Mouse (Mus musculus): ENCODE results near the gene Cyp27b1.
"Not testable (repeated sequence)": the region's sequence is repeated elsewhere in the genome, so short reads cannot be mapped to it uniquely, and the experiment has no call there.

Cyp27b1 gene

DNA sequence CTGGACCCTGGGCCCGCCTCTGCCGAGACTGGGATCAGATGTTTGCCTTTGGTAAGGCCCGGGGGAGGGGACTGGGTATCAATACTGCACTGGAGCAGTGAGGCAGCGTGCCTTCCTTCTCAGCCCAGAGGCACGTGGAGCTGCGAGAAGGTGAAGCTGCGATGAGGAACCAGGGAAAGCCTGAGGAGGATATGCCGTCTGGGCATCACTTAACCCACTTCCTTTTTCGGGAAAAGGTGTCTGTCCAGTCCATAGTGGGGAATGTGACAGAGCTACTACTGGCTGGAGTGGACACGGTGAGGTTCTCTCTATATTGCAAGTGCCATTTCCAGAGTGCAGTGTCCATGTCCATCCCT lies 2.0 kb downstream of the Cyp27b1 start:
- DNase-seq: no peak

DNA sequence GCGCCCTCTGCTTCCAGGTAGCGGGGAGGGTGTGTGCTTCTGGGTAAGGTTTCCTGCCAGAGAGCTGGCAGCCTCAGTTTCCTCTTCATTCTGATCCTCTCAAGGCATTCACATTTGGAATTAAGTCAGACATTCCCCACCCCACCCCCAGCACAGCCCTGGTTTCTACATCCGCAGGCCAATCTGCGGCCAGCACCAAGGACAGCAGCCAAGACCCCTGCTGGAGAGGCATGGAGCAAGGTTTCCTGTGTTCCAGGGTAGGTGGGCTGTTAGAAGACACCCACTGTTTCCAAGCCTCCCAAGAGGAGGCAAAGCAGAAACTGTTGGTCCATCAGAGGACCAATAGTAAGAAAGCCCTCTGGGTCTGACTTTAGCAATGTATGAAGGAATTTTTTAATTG lies 6.6 kb downstream of the Cyp27b1 start:
- no peak for DNase-seq

DNA sequence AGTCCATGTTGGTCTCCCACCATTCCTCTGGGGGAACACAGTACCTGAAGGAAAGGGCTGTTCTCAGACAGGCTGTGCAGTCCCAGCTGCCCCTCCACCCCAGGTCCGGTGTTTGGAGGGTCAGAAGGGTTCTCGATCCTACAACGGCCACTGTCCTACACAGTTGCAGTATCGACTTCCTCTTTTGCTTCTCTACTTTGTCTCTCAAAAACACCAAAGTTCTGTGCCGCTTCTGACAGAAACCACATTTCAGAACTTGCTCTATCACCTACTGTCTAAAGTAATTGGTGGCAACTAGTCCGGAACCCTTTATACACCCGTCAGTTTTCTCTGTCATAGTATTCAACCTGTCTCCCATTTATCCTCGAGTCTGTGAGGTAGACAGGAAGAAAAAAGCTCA lies 7.4 kb downstream of the Cyp27b1 start:
- no peak for DNase-seq

DNA sequence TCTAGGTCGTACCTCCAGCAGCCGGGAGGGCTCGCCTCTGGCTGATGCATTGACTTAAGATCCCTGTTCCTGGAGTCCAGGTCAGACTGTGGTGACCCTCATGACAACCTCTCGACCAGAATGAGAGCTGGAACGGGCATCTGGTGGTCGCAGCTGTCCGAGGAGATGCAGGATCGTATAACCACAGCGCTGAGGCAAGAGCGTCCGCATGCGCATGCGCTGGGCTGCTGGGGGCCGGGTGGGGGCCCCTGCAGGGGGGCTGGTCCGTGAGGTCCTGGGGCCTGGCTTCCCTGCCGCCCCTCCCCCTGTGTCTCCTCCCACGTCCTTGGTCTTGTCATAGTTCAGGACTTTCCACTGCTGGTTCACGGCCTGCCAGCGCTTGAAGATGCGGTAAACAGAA lies 8.4 kb downstream of the Cyp27b1 start:
- no peak for DNase-seq

DNA sequence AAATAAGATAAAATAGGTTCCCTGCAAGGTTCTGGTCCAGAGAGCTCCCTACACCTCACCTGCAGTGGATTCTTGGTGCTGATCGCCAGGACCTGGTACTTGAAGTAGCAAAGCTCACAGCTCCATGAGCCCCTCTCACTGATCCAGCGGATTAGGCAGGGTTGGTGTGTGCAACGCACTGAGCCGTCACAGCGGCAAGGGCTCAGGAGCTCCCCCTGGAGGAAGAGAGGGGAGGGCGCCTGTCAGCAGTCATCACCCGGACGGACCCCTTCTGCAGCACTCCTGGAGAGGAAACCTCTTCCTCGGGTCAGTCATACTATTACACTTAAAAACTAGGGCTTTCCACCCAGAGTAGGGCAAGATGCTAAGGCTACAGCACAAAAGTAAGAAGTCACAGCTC lies 10.1 kb downstream of the Cyp27b1 start:
- DNase-seq: peak; percentile 67

DNA sequence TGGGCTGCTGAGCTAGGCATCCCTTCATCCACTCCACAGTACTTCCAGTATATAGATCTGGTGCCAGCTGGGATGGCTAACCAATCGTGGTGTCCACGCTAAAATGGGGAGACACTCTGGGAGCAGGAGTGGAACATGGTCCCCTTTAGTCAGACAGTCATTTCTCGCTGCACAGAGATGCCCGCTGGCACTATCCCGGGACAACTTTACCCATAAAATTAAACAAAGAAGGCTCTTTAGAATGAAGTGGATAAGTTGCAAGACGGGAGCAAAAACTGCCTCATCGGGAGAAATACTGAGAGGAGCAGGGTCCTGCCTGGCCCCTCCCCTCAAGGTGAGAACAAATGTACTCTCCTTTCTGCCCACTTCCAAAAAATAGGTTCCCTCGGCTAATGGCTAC lies 10.7 kb downstream of the Cyp27b1 start:
- no peak for DNase-seq

DNA sequence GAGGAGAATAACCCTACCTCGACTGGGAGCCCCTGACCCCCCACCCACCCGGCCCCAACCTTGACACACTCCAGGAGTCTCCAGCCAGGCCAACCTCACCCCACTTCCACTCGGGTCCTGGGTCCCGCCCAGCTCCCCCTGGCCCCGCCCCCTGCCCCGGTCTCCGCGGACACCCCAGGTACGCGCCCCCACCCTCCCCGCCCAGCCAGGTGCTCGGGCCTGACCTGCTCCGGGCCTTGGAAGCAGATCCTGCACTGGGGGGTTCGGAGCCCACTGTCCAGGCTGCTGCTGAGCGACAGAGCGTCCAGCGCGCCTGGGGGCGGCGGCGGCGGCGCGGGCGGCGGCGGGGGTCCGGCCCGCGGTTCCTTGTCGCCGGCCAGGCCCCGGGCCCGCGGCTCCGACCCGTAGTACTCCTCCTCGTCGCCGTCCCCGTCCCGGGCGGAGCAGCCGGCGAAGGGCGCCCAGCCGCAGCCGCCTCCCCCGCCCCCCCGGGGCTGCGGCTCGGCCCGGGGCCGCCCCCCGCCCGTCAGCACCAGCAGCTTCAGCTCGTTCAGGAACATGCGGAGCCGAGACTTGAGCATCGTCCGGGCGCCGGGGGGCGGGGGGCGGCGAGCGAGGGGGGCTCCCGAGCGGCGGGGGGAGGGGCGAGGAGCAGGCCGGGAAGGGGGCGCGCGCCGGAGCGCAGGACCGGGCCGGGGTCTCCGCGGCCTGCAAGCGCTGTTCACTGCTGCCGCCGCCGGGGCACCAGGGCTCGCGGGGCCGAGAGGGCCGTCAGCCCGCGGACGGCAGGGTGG lies 11.3 kb downstream of the Cyp27b1 start:
- no peak for DNase-seq

DNA sequence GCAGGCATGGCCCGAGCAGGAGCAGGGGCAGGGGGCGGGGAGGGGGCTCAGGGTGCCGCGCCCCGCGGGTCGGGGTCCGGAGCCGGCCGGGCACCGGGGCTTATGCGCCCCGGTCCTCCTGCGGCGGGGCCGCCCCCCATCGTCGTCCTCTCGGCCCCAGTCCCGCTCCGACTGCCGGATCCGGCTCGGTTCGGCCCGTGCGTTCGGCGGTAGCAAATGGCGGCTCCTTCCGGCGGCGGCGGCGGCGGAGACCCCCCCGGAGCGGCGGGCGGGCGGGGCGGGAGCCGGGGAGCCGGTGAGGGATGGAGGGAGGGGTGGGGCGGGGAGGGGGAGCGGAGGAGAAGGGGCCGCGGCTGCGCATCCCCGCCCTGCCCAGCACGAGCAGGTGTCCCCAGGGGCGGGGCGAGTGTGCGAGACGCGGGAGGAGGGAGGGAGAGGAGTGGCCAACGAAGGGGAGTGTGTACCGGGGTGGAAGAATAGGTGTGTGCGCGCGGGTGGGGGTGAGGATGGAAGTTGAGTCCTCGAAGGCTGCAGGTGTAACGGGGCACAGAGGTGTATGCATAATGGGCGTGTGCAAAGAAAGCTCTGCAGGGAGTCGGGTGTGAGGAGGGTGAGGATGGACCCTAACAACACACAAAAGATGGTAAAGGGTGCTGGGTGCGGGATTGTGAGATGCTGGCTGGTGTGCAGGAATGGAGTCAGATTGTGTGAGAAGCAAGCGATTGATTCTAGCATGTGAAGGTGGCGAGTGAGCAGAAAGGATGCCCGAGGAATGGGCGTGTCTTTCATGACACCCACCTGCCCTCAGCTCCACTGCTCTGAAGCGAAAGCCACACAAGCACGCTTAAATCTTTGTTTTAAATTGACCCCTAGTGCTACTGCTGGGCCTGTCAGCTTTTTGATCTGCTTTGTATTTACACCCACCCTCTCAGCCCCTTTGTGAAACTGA lies 12.2 kb downstream of the Cyp27b1 start, which contains the start of gene March9:
Gene March9, minus strand, starts transcription at position 217 of the 949 bp plus-strand sequence.
- DNase-seq: peak; percentile 85

DNA sequence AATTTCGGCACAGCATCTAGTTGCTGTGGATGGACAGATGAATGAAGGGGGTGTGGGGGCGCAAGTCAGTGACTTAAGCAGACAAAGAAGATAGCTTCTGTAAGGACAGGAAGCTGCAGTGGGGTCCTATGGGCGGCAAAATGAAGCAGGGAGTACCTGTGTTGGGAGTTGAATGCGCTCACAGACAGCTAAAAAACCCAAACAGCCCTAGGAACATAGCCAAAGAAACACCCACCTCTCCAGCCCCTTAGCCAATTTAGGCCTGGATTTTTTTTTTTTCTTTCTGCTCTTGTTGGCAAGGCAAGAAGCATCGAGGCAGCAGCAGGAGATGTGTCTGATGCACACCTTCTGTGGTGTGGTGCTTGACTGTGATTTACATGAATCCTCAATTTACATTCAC lies 13.0 kb downstream of the Cyp27b1 start:
- no peak for DNase-seq

DNA sequence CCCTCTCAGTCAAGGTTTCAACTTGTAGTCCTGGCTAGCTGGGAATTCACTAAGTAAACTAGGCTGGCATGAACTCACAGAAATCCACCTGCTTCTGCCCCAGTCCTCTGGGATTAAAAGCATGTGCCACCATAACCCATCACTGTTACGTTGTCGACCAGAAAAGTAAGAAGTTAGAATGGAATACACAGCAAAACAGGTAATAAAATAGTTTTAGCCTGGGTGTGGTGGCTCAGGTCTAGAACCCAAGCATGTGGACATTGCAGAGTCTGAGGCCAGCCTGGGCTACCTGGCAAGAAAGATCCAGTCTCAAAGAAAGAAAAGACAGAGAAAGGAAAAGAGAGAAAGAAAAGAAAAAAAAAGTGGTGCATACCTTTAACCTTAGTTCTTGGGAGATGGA lies 13.5 kb downstream of the Cyp27b1 start:
- no peak for DNase-seq

DNA sequence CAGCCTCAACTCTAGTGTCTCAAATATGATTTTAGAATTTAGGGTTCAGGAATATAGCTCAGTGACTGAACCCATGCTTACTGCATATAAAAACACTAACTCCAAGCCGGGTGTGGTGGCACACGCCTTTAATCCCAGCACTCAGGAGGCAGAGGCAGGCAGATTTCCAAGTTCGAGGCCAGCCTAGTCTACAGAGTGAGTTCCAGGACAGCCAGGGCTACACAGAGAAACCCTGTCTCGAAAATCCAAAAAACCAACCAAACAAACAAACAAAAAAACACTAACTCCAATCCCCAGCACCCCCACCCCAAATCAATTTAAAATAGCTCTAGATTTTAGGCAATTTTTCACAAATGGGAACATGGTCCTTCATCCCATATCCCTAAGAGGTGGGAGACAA lies 14.1 kb downstream of the Cyp27b1 start:
- DNase-seq: not testable (repeated sequence)

DNA sequence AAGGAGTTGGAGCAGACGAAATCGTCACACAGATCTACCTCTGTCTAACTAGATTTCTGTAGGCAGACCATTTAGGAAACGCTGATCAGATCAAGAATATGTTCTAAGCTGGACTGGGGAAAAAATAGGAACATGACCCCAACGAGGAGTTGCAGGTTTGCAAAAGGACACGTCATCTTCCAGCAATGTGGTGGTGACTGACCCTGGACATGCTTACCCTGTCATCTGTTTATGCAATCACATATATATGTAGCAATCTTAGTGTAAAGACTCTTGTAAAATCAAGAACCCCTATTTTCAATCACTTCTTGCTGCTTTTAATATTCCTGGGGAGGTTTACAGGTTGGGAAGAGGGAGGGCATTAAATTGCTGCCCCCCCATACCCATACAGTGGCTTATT lies 14.5 kb downstream of the Cyp27b1 start:
- no peak for DNase-seq

DNA sequence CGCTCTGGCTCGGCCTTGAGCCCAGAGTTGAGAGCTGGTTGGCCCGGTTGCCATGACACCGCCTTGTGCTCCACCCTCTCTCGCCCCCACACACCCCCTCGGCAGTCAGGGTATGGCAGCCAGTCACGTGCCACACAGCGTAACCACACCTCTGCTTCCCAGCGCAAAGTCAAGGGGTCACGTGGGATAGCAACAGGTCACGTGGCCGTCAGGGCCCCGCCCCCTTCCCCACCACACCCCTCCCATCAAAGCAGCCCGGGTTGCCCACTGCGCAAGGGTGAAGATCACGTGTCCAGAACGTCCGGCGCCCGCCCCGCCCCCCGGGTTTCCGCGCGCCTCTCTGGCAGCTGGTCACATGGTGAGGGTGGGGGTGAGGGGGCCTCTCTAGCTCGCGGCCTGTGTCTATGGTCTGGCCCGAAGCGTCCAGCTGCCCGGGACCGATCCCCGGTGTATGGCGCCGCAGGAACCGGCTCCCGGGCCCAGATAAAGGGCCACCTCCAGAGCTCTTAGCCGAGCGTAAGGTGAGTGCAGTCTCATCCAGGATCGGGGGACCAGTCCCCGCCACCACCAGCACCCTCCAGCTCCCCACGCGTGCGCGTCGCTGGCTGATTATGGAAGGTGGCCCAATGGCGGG lies 15.3 kb downstream of the Cyp27b1 start, which contains the start of gene Cdk4:
Gene Cdk4, plus strand, starts transcription at position 296 of the 634 bp plus-strand sequence.
- peak; percentile 98 for DNase-seq

DNA sequence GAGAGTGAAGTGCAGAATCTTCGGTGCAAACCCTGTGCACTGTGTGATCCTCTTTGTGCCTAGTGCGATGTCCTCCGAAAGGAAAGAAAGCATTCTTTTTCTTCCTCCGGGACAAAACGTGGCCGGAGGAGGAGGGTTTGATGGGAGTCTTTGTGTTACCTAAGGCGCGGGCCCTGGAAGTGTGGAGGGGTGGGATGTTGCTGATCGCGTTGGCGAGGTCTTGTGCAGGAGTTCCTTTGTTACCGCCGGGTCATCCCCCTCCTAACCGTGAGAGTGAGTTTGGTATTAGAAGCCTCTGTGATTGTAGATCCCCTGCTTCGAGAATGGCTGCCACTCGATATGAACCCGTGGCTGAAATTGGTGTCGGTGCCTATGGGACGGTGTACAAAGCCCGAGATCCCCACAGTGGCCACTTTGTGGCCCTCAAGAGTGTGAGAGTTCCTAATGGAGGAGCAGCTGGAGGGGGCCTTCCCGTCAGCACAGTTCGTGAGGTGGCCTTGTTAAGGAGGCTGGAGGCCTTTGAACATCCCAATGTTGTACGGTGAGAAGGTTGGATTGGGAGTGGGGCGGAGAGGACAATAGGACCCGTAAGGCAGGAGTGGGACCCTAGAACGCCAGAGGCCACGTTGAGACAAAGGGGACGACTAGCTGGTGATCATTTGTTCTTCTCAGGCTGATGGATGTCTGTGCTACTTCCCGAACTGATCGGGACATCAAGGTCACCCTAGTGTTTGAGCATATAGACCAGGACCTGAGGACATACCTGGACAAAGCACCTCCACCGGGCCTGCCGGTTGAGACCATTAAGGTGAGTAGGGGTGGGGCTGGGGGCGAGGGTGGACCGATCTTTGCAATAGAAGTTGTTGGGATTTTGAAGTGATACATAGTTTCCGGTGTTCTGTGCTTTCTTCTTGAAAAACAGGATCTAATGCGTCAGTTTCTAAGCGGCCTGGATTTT lies 16.1 kb downstream of the Cyp27b1 start:
- no peak for DNase-seq

DNA sequence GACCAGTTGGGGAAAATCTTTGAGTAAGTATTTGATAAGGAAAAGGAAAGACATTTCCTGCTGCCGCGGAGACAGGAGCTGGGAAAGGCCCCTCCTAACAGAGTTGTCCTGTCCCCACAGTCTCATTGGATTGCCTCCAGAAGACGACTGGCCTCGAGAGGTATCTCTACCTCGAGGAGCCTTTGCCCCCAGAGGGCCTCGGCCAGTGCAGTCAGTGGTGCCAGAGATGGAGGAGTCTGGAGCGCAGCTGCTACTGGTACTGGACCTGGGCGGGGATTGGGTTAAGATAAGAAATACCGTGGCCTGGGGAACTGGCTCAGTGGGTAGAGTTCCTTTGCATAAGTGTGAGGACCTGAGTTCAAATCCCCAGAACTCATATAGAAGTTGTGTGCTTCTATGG lies 17.9 kb downstream of the Cyp27b1 start:
- DNase-seq: no peak

DNA sequence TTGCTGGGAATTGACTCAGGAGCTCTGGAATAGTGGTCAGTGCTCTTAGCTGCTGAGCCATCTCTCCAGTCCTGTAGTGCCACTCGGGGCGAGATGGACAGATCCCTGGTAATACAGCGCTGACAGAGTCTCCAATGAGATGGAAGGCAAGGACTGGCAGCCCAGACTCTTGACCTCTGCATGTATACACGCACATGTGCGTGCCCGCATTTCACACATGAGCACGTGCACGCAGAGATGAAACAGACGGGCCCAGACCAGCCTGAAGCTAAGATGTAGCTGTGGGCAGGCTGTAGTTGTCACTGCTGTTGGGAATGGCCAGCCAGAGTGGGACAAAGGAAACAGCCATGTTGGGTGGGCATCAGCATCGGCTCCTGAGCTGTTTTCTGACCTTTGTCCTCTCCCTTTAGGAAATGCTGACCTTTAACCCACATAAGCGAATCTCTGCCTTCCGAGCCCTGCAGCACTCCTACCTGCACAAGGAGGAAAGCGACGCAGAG lies 18.5 kb downstream of the Cyp27b1 start:
- DNase-seq: no peak

DNA sequence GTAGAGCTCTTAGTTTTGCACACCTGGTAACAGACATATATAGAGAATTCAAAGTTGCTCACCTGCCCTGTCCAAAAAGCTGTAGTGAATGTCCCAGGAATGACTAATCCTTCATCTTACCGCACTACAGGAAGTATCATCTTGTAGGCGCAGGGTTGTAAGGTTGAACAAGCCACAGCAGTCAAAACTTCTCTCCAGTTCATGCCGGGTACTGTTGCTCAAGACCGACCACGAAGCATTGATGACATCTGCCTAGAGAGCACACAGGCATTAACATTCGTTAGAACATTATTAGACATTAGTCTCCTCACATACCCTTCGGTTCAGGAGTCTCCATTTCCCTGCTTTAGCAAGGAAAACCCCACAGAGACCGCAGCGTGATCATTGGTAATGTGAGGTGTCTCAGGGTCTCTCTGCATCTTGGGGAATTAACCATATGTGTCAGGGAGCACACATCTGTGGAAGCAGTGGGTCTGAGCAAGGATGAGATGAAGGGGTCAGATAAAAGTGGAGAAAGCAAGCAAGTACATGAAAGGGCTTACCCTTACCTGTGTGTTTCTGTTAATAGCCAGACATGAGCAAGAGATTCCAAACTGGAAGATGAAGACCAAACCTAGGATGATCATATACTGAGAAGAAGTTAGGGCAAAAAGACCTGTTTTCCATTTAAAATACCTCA lies 20.4 kb downstream of the Cyp27b1 start:
- DNase-seq: no peak

DNA sequence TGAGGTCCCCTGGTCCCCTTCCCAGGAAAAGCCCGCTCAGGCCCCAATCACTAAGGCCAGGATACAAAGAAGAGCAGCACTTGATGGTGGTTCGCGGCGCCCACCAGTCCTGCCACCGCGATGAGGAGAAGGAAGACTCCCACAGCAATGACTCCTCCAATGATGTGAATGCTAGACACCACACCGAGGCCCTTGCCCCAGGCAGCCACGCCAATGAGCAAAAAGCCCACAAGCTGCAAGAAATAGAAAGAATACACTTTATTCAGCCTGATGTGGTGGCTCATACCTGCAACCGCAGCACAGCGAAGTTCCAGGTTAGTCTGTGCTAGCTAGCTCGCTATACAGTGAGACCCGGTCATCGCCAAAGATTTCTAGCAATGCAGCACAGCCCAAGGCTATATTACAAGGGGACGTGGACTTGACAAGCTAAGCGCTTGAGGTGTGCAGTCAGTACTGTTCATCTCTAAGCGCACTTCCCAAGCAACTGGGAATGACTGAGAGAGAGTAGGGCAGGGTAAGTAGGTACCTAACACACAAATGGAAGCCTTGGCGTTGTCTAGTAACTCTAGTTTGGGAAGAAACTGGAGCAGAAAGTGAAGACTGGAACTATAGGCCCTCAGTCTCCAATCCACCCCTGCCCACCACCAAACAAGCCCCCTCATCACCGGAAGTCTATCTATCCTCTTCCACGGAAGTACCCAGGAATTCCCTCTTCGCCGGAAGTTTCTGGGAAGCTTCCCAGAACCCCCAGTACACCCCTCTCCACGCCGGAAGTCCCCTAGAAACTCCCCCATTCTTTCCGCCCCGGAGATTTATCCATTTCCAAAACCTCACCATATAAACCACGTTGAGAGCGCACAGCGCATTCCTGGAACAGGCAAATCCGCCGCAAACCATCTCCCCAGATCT lies 21.5 kb downstream of the Cyp27b1 start:
- no peak for DNase-seq

DNA sequence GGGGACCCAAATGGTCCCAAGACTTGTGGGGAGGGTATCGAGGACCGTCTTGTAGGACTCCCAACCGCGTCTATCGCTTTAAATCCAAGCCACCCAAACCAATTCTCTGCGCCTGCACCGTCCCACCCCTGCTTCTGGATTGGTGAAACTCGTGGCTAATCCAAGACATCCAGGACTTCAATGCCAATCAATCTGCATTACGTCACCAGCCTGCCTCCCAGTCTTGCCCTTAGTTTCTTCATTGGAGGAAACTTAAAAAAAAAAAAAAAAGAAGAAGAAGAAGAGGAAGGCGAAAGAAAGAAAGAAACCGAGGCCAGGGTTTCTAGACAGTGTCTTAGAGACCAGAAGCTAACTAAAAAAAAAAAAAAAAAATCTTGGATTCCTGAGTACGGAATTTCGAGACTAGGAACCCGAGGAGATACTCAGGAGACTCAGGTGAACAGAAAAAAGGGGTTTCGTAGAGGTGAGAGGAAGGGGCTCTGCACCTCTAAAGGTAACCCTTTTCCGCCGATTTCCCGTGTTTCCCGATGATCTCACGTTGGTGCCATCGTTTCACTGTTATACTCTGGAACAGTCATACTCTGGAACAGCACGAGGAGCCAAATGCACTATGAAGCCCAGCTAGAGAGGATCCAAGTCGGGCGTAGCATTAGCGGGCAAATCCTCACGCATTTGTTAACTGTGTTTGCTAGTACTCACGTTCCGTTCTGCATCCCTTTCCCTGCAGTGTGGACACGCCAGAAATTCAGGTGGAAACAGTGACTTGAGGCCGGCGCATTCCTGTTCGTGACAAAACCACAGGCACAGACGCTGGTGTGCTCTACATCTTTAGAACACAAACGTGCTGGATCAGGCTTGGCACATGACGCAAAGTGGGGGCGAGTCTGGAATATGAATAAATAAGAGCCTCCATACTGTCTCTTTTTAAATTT lies 22.4 kb downstream of the Cyp27b1 start, which contains the start of gene Tspan31:
Gene Tspan31, minus strand, starts transcription at position 75 of the 932 bp plus-strand sequence.
- peak; percentile 96 for DNase-seq
